Mouse (Mus musculus): Measurements from ENCODE around the gene Blvrb.

DNA sequence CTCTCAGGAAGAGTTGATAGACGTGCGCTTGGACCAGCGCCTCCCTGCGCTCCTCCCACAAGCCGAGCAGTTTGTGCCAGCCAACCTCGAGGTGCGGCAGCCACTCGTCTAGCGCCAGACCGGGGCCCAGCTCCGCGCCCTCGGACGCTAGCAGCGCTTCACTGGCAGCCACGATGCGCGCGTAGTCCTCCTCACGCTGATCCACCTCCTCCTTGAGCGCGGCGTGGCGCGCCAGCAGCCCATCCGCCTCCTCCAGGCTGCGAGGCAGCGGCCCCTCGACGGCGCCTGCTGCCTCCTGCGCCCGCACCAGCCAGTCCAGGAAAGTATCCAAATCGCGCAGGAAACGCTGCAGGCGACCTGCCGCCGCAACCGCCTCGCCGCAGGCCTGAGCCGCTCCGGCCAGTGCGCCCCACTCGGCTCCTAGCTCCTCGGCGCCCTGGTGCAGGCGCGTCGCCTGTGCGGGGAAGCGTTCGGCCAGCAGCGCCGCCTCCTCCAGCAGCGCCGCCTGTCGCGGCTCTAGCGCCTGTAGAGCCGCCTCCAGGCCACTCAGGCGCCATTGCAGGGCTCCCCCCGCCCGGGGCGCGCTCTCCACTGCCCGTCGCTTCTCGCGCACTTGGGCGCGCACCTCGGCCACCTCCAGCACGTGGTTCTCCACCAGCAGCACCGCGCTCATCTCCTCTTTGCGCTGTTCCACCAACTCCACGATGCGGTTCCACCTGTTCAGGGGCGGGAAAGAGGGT is 43.4 kb upstream of the Blvrb start:
- TF ChIP-seq CTCF (IDR thresholded peaks at IDR 0.05; ENCODE audit: control insufficient read depth, insufficient read depth, insufficient replicate concordance, low read depth, low read length) (no peak), POLR2A (IDR thresholded peaks at IDR 0.05; ENCODE audit: control insufficient read depth, low read depth, low read length) (no peak)
